Mouse (Mus musculus) adipocyte (in vitro differentiated cells): ENCODE measurements at regions not wholly inside any gene's neighbourhood (a gene's known extent, or its start where the extent isn't known, plus 50 kb on each side); places are given as distances from the start of the nearest gene placed in this dataset.

ENCODE experiments used
- DNase-seq: peaks from one replicate; pipeline ENCODE4 v3.0.0-alpha.2; 2016; ENCODE audit warnings: low spot score

GRCm38 (mm10) chr10:37319746-37320430 is 181.2 kb upstream of the Marcks start:
- no peak for DNase-seq

GRCm38 (mm10) chr10:37316701-37317100 is 178.0 kb upstream of the Marcks start:
- no peak for DNase-seq

- DNase-seq, result no peak
Measured at GRCm38 (mm10) chr10:37315804-37316203, 177.1 kb upstream of the Marcks start.

- DNase-seq, result peak; percentile 86
Measured at GRCm38 (mm10) chr10:37314746-37315430, 176.2 kb upstream of the Marcks start.

- peak; percentile 30 for DNase-seq
Measured at GRCm38 (mm10) chr10:37313461-37313860, 174.7 kb upstream of the Marcks start.

GRCm38 (mm10) chr10:37310266-37310945 is 171.7 kb upstream of the Marcks start:
- no peak for DNase-seq

- DNase-seq, result no peak
Measured at GRCm38 (mm10) chr10:37304656-37305055, 165.9 kb upstream of the Marcks start.

GRCm38 (mm10) chr10:37300181-37300889 is 161.6 kb upstream of the Marcks start:
- no peak for DNase-seq

- no peak for DNase-seq
Measured at GRCm38 (mm10) chr10:37298689-37299421, 160.1 kb upstream of the Marcks start.

GRCm38 (mm10) chr10:37294231-37294630 is 155.5 kb upstream of the Marcks start:
- no peak for DNase-seq

- no peak for DNase-seq
Measured at GRCm38 (mm10) chr10:37293292-37293691, 154.6 kb upstream of the Marcks start.

- DNase-seq, result no peak
Measured at GRCm38 (mm10) chr10:37291639-37292495, 153.1 kb upstream of the Marcks start.

- DNase-seq, result no peak
Measured at GRCm38 (mm10) chr10:37289964-37290704, 151.4 kb upstream of the Marcks start.

- DNase-seq, result no peak
Measured at GRCm38 (mm10) chr10:37286305-37286704, 147.6 kb upstream of the Marcks start.

- no peak for DNase-seq
Measured at GRCm38 (mm10) chr10:37282951-37283350, 144.2 kb upstream of the Marcks start.

GRCm38 (mm10) chr10:37280823-37281222 is 142.1 kb upstream of the Marcks start:
- no peak for DNase-seq

- no peak for DNase-seq
Measured at GRCm38 (mm10) chr10:37280150-37280820, 141.6 kb upstream of the Marcks start.

- DNase-seq, result no peak
Measured at GRCm38 (mm10) chr10:37279316-37279715, 140.6 kb upstream of the Marcks start.

- DNase-seq, result peak; percentile 10
Measured at GRCm38 (mm10) chr10:37275857-37276256, 137.1 kb upstream of the Marcks start.
